Mouse (Mus musculus) kidney, postnatal 36 days (tissue): ENCODE results near the gene Marcks.

Experiments
- DNase-seq, 2 experiments: peaks; one replicate each; pipeline ENCODE4 v3.0.0; 2021 to 2022; ENCODE audit warnings: mixed read lengths in 2 of 2

Marcks gene

DNA sequence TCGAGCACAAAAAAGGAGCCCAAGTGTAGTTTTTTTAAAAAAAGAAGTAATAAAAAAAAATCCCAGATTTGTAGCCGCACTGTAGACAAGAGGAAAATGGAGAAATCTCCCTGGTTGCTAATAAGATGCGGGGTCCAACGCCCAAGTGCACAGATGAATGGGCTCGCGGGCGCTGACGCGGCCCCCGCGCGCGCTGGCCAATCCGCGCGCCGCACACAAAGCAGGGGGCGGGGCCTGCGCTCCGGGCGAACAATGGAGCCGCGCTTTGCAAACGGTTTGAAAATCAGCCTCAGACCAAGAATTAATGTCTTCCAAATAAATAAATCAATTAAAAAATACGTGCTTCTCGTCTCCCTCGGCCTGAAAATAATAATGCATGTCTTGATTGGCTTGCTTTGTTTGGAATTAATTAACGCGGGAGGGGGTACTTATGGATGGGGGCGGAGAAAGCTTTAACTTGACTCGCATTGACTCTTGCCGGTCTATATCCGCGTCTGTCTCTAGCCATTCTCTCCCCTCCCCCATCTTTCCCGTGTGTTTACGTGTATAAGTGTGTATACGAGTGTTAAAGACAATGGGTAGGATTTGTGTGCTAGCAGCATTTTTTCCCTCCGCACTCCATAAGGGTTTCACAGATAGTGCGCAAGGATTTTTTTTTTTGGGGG is at the start of gene Marcks:
Marcks (minus strand) TSS at position 143 of the 665 bp plus-strand sequence.
- peak; percentile 83 to 93 for DNase-seq

DNA sequence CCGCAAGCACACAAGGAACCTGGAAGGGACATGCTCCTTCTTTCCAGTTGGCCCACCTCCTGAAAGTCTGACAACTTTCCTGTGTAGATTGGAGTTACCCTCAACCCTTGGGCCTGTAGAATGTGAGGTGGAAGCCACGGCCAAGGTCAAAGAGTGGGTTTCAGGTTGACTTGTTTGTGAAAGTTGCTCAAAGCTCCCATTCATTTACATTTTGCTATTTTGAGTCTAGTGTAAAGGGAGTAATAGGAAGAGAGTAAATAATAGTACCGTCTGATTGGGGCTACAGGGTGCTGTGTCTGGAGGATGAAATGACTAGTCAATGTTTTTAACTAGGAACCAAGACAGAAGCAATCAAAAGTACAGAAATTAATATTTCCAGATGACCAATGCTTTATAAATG is 38.4 kb upstream of the Marcks start:
- DNase-seq, result no peak

DNA sequence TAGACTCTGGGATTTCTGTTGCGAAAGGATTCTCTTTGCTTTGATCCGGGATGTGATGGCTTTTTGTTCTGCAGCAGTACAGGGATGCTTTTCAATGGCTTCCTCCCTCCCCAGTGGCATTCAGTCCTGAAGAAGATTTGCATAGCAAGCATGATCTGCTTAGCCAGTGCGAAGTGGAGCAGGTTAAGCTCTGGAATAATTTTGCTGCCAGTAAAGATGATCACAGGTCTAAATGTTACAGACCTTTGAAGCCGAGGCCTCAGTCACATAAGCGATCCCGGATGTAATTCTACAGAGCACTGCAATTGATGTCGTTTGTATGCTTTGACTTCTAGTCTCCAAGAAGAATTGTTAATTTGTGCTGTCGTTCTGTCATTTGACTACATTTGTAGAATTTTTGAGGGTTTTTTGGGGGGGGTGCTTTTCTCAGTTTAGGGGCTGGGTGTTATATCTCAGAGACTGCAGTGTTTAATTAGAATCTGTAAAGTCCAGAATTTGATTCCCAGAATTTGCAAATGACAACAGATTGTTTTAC is 33.8 kb upstream of the Marcks start:
- DNase-seq, result no peak

DNA sequence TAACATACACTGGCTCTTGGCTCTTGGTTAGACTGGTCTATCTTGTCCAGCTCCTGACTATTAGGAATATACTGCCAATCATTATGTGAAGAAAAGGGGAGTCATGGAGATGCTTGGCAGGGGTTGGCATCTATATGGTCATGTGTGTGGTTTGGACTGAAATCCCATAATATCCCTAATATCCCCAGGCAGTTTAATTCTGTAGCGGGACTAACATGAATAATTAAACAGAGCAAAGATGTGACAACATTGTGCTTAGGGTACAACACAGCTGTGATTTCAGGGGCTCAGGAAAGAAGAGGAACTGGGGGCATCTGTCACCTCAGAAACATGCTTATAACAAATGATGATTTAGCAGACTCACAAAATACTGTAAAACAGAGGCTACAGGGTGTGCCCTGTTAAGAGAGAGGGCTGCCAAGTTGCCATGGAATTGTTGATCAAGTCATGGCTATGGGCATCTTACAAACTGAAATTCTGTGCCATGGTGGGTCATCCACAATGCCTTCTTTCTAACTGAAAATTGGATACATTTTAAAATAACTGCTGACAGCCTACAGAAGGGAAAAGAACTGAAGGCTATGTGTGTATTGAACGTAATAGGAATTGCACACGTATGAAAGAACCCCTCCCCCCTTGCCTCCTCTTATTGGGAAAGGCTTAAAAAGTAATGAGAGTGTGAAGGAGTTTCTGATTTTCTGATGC is 33.1 kb upstream of the Marcks start:
- DNase-seq, result no peak

DNA sequence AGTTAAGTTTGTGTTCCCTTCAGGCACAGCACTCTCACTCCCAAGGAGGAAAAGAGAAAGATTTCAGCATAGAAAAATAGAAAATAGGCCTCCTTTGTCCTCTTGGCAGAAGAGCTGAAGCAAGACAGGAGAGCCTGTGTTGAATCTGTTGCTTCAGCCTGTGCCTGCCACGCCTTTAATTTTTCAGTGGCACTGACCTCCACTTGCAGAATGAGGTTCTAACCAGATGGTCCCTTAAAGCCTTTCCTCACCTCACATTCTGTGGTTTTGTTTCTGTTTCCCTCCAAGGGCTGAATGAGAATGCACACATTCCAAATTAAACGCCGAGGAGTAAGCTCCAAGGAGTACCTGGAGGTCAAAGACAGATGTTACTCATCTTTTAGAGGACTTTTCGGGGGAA is 32.2 kb upstream of the Marcks start:
- DNase-seq, result no peak

DNA sequence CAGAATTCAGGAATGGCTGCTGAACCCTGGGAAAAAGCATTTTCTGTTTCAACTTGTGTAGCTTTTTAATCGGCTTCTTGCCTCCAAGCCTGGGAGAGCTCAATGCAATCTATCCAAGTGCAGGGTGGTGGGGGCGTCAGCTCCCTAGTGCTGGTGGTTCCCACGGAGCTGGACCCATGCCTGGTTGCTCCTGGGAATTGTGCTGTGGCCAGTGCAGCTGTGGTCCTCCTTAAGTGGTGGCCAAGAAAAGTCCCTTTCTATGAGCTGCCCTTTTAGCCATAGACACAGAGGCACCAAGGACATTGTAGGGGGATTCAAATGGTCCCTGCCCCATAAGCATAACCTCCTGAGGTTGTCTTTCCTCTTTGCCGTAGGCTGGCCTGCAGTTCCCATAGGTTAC is 31.7 kb upstream of the Marcks start:
- no peak for DNase-seq

DNA sequence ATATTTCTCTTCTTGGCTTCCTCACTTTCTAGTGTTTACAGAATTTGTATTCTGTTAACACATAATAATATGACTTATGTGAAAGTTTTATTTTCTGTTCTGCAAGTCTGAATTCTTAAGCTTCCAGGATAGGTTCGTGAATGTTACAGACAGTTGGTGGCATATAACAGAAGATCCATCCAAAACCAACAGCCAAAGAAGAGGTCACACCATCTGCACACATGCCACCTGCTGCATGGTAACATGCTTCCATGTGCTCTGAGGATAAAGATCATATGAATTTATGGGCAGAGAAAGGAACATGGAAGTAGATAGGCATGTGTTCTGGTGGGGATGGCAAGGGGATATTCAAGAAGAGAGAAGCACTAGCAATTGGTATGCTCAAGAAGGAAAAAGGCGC is 28.8 kb upstream of the Marcks start:
- no peak for DNase-seq

DNA sequence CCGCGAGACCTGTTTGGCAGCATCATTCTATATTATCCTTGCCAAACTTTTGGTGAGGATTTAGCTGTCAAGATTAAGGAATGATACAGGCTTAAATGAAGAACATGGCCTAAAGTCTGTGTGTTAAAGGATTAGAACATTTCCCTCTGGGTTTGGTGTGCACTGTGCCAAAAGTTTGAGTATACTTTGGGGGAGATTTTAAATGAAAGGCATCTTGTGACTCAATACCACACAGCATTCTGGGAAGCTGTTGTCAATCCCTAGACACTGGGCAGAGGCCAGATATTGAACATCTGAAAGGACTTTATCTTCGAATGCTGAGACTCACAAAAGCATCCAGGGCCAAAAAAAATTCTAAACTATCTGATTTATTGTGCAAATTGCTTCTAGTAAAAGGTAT is 21.0 kb upstream of the Marcks start:
- DNase-seq, result no peak

DNA sequence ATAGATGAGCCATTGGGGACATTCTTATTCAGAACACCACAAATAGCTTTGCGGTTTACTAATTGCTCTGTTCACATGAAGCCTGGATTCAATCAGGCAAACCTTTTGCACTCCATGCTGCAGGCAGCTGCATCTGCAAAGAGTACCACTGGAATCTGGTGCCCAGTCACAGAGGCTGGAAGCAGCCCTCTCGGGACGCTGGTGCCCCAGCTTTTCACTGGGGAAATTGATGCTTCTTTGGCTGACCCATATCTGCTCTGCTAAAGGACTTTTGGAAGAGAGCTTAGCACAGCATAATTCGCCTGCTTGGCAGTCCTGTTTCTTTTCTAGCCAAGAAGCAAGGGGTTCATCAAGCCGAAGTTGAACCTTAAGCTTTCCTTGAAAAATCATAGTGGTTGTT is 18.4 kb upstream of the Marcks start:
- no peak for DNase-seq

DNA sequence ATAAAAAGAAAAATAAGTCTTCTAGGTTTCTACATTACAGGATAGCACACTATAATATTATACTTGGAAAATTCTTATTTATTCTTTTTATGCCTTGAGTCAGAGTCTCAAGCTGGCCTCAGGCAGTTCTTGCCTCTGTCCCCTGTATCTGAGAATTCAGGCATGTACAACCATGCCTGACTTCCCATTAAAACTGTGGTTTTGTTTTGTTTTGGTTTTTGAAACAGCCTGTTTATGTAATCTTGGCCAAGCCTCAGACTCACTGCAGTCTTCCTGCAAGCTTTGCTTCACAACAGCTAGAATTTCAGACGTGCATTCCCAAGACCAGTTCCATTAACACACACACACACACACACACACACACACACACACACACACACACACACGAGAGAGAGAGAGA is 16.4 kb upstream of the Marcks start:
- DNase-seq, result no peak

DNA sequence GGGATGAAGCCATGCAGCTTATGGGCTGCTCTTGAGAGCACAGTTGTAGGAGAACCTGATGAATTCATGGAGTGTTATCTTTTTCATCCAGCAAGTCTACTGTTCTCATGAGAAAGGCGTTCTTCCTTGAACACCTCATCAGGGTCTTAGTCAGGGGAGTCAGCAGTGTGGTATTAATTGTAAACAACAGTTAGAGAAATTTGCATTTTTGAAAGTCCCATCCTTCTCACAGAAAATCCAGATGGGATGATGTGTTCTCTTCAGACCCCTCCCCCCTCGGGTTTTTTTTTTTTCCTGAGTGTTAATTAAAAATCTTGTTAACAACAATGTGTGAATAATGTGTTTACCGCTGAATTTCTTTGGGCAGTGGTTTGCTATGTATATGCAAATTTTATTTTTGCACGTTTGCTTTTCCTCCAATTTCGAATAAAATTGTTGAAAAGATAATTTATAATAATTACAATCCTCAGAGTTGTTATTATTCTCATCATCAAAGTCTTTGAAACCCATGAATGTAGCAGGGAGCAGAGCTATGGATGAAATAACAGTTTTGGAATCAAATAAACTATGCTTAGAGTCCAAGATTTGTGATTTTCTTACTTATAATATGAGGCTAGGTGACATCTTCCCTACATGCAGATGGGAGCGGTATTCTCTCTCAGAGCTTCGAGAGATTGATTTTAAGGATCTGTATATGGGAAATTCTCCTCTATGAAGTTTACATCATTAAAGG is 13.0 kb upstream of the Marcks start:
- DNase-seq, result no peak

DNA sequence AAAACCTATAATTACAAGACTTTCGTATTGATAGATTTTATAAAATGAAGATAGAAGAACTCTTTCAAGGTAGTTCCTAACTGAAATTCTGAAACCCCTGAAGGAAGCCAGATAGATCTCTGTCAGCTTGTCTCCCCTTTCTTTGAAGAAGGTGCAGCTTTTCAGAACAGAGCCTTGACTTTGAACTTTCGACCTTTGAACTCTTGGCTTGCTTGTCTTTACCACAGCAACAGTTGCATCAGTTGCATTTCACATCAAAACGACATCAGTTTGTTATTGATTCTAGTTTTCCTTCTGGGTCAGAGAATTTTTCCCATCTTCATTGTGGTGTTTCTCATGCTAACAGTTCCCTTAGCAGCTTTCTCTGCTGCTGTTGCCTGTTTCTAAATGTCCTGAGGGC is 9.3 kb upstream of the Marcks start:
- DNase-seq, result peak in 1 of 2 experiments; percentile 27

DNA sequence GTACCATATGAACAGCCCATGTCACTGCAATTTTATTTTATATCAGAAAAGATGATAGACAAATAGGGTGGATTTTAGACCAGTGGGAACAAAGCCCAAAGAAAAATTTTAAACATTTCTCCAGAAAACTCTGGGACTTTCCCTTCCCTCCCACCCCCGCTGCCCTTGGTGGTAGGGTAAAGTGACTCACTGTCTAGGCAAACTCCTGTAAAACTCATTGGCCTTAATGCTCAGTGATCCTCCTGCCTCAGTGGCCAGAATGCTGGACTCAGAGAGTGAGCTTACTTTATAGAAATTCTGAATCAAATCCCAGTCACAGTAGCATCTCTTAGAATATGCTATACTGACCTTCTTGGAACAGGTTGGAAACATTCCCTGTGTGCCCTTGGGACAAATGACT is 6.7 kb upstream of the Marcks start:
- DNase-seq, result no peak

DNA sequence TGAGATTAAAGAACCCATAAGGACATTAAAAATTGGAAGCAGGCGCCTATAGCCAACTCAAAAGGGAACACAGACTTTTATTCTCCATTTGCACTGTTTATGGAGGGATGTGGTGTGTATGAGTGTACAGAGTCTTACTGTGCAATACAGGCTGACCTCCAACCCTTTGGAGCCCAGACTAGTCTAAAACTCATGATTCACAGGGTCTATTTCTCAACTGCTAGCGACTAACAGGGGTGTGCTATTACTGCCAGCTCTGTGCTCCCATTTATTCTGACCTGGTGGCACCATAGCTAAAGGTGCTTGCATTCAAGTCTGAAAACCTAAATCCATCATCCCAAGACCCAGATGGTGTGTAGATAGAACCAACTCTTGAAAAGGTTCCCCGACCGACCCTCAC is 2.9 kb upstream of the Marcks start:
- DNase-seq, result no peak

DNA sequence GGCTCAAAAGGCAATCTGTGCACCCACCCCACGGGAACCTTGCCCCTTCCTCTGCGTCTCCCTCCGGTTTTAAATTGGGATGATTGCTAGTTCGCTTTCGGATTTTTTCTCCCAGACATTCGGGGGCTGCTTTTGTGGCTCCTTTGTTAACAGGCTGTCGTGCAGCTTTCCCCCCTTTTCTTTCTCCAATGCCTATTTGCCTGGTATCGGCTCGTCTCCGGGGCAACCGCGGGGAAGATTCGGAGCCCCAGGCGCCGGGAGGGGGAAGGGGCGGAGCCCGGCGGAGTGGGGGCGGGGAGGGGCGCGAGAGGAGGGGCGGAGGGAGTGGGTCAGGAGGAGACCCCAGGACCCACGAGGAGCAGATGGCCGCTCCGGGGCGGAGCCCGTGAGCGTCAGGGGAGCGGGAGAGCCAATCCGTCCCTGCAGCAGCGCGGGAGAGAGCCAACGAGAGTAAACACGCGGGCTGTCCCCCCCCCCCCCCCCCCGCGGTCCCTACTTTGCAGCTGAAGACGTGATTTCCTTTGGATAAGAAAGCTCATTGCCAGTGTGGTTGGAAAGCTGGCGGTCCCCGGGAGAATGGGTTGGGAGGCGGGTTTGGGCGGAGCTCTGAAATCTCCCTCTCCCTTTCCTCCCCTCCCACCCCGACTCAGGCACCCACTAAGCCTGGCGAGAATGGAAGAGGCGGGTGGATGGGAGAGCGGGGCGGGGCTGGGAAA is 2.2 kb upstream of the Marcks start:
- peak; percentile 85 to 87 for DNase-seq

DNA sequence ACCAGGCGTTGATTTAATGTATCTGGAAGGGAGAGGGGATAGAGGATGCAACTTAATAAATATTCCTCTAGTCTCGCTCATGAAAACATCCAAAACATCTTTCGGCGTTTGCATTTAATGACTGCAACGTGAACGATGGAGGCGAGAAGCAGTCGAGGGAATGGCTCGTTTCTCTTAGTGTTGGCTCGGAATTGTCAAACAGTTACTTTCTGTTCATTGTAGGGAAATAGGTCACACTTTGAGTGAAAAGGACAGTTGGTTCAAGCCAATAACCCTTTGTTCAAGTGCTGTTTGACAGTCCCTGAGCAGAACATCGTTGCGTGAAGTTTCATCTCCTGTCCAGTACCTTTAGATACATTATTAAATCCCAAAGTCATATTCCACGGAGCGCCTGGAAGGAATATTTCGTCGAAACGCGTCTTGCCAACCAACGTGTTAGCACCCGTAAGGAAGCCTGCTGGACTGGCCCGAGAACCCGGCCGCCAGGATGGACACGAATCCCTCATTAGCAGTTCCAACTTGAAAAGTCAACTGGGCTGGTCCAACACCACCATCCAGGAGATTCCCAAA is 1.5 kb upstream of the Marcks start:
- DNase-seq, result peak in 1 of 2 experiments; percentile 54

DNA sequence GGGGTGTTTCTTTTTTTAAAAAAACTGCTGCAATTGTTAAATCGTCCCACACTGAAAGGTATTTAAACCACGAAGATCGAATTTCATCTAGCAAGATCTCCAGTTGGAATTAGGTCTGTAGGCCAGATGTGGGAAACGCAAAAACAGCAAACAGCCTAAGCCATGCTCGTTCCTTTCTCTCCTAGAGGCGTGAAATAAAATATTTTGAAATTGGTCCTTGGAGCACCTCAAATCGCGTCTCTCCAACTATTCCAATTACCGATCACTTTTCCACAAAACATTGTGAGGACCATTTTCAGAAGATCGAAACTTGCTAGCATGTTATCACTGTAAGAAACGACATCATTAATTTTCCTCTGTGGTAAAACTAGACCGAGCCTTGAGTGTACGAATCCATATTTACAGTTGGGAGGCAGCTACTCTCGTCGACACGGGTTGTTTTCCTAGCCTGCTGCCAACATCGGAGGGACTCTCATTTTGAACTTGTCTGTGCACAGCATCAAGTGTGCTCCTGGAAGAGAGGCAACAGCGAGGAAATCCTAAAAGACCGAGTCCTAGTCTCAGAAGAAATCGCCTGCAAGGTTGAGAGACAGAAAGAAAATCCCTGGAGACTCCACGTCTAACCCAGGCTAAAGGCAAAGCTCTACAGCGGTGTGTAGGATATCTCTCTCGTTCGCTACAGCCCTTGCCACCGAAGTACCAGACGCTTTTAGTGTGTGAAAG is 884 bp upstream of the Marcks start:
- DNase-seq, result peak in 1 of 2 experiments; percentile 27

DNA sequence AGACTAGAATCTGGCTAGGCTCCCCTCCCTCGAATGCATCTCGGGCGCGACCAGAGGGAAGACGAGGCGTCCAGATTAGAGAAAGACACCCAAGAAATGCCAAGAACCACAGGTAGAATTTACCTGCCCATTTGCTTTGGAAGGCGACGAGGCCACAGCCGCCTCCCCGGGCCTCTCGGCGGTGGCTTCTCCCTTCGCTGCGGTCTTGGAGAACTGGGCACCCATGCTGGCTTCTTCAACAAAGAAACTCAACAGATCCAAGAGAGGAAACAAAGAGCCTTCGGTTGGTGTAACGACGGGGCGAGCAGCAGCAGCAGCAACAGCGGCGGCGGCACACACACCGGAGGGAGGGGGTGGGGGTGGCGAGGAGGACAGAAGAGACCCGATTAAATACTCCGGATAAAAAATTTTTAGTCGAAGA is 399 bp downstream of the Marcks start:
- peak in 1 of 2 experiments; percentile 39 for DNase-seq

DNA sequence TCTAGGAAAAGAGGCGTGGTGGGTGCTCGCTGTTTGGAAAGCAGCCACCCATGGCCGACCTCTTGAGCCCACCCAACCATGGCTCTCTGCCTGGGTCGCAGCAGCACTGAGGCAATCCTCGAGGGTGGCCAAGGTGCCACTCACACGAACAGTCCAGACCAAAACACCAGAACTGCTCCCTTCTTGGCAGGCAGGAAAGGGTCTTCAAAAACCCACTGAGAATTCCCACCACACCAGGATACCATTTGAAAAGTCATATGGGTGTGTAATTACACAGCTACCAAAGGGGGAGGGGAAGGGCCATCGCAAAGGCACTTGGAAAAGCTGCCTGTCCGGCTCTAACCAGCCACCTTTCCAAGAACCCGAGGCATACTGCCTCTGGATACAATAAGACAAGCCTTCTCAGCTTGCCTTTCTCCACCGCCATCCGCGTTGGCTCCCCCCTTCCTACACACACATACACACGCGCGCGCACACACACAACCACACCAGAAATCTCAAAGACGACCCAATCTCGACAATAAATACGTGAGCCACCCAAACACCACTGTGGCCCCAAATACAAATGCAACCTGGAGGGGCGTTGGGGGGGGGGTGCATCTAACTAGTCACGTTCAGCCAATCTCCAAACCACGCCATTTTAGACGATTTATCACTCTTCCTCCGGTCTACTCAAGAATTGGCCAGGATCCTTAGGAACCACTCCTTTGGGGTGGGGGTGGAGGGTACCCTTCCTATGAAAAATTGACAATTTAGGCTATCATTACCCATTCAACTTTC is 999 bp downstream of the Marcks start:
- peak; percentile 44 to 57 for DNase-seq

DNA sequence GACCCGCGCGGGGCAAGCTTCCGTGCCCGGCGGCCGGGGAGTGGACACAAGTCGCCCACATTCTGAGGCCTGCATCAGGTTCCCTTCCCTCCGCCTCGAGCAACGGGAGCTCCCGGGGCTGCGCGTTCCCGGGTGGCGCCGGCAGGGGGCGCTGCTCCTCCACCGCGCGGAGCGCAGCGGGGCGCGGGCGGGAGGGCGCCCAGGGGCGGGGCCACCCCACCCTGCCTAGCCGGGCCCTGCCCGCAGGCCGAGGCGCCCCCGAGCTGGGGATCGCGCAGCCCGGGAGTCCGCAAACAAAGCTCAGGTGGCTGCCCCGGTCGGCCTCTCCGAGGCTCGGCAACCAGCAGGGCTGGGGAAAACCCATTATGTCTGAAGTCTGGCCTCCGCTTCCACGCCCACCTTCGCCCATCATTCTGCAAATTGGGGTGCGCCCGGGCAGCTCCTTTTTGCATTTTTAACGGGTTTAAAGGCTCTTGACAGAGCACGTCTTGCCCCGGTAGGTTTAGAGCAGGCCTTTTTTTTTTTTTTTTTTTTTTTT is 1.7 kb downstream of the Marcks start:
- DNase-seq, result peak; percentile 87 to 94
